Mouse (Mus musculus): ENCODE measurements around the gene Hdac4. TPM values are rescaled to one million over a fixed set of nuclear protein-coding genes. Genes with fewer than 3 reads are reported as not detected.

Gene Hdac4
- polyA plus RNA-seq, 1 experiment from 2014 or later: 27.6 TPM

GRCm38 (mm10) chr1:92174251-92174897, 21.1 kb downstream of the Hdac4 start:
- 29% methylated on average over 3 of the region's 3 CpGs for WGBS
- no peak for ATAC-seq
- Histone ChIP-seq H3K9ac (ENCODE audit: low read depth, low read length) (no peak overlapping the region), H3K36me3 (ENCODE audit: control insufficient read depth, insufficient read depth, low read length) (no peaks in the 10 kb centered on the region), H3K27me3 (replicated peaks; ENCODE audit: control insufficient read depth, insufficient read depth, low read length) (no peaks in the 10 kb centered on the region), H3K9me3 (ENCODE audit: control insufficient read depth, low read length) (no peaks in the 10 kb centered on the region), H3K4me1 (ENCODE audit: control insufficient read depth, insufficient read depth, low read depth, low read length) (peaks cover 30% of the 10 kb centered on the region), H3K27ac (ENCODE audit: low read depth, low read length) (no peak overlapping the region), H3K4me2 (ENCODE audit: low read length) (no peak overlapping the region), H3K4me3 (ENCODE audit: low read length) (no peak overlapping the region)

GRCm38 (mm10) chr1:92170616-92171235, 24.8 kb downstream of the Hdac4 start:
- Histone ChIP-seq H3K9me3 (ENCODE audit: control insufficient read depth, low read length) (no peaks in the 10 kb centered on the region), H3K4me3 (ENCODE audit: low read length) (no peak overlapping the region), H3K36me3 (ENCODE audit: control insufficient read depth, insufficient read depth, low read length) (no peaks in the 10 kb centered on the region), H3K9ac (ENCODE audit: low read depth, low read length) (no peak overlapping the region), H3K27me3 (replicated peaks; ENCODE audit: control insufficient read depth, insufficient read depth, low read length) (no peaks in the 10 kb centered on the region), H3K4me1 (ENCODE audit: control insufficient read depth, insufficient read depth, low read depth, low read length) (peaks cover 12% of the 10 kb centered on the region), H3K4me2 (ENCODE audit: low read length) (no peak overlapping the region), H3K27ac (ENCODE audit: low read depth, low read length) (no peak overlapping the region)
- no peak for ATAC-seq
- WGBS: 76% methylated on average over 5 of the region's 5 CpGs

DNA sequence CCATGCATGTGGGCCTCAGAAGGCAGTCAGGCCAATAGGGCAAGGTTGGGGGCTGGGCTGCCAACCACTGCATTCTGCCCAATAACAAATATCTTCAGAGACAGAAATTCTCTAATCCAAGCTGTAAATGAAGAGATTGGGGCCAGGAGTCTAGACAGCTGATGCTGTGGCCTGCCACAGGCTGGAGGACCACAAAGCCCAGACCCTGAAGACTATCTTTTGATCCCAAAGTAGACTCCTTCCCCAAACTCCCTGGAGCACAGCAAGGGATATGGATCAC, 25.8 kb downstream of the Hdac4 start:
- no peaks in the 10 kb centered on the region for H3K9me3 ChIP-seq (ENCODE audit: control insufficient read depth, low read length)
- H3K9ac ChIP-seq (ENCODE audit: low read depth, low read length): no peak overlapping the region
- ATAC-seq: no peak
- no peaks in the 10 kb centered on the region for H3K36me3 ChIP-seq (ENCODE audit: control insufficient read depth, insufficient read depth, low read length)
- no peak overlapping the region for H3K4me3 ChIP-seq (ENCODE audit: low read length)
- H3K4me1 ChIP-seq (ENCODE audit: control insufficient read depth, insufficient read depth, low read depth, low read length): peaks cover 7% of the 10 kb centered on the region
- H3K4me2 ChIP-seq (ENCODE audit: low read length): no peak overlapping the region
- H3K27me3 ChIP-seq (replicated peaks; ENCODE audit: control insufficient read depth, insufficient read depth, low read length): no peaks in the 10 kb centered on the region
- H3K27ac ChIP-seq (ENCODE audit: low read depth, low read length): no peak overlapping the region

DNA sequence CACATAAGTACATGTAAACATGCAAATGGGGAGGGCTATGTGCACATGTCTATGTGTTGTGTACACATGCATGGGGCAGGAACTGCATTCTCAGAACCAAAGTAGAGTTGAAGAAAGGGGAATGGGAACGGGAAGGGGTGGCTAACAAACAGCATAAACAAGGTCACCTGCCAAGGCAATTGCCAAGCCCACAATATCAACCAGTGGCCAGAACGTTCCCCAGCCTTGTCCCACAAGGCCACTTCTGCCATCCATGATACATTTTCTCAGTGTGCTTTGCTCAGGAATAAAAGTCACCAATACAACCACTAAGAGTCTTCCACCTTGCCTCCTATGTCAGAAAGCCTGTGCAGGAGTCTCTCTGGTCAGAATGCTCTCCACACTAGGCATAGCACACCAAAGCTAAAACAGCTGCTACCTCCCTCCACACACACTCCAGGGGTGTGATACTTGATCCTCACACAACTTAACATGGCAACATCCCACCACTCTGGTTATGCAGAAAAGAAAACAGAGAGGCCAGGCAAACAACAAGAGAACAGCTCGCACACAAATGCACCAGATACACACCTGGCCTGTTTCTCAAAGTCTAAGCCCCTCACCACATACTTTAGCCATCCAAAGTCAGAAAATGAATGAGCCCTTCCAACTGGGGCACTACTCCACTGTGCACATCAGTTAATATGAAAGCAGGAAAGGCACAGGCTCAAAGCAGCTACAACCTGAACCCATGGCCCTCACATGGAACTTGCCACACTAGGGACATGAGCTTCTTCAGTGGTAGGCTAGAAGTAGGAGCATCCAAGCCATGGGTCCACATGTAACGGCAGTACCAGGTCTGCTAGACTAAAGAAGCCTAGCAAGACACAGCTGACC, 26.4 kb downstream of the Hdac4 start:
- Histone ChIP-seq H3K27me3 (replicated peaks; ENCODE audit: control insufficient read depth, insufficient read depth, low read length) (no peaks in the 10 kb centered on the region), H3K36me3 (ENCODE audit: control insufficient read depth, insufficient read depth, low read length) (no peaks in the 10 kb centered on the region), H3K4me2 (ENCODE audit: low read length) (no peak overlapping the region), H3K9ac (ENCODE audit: low read depth, low read length) (no peak overlapping the region), H3K27ac (ENCODE audit: low read depth, low read length) (no peak overlapping the region), H3K4me1 (ENCODE audit: control insufficient read depth, insufficient read depth, low read depth, low read length) (peaks cover 5% of the 10 kb centered on the region), H3K4me3 (ENCODE audit: low read length) (no peak overlapping the region), H3K9me3 (ENCODE audit: control insufficient read depth, low read length) (no peaks in the 10 kb centered on the region)
- ATAC-seq: no peak
- WGBS: 95% methylated on average over 4 of the region's 4 CpGs

GRCm38 (mm10) chr1:92163932-92164331, 31.6 kb downstream of the Hdac4 start:
- ATAC-seq: no peak
- peaks cover 5% of the 10 kb centered on the region; the same call in 1 of the 2 replicates for H3K4me1 ChIP-seq (ENCODE audit: control insufficient read depth, insufficient read depth, low read depth, low read length)
- H3K36me3 ChIP-seq (ENCODE audit: control insufficient read depth, insufficient read depth, low read length): no peaks in the 10 kb centered on the region; the same call in 1 of the 2 replicates
- no peaks in the 10 kb centered on the region for H3K9me3 ChIP-seq (ENCODE audit: control insufficient read depth, low read length)
- no peak overlapping the region for H3K9ac ChIP-seq (ENCODE audit: low read depth, low read length)
- no peak overlapping the region for H3K4me3 ChIP-seq (ENCODE audit: low read length)
- H3K4me2 ChIP-seq (ENCODE audit: low read length): no peak overlapping the region
- H3K27ac ChIP-seq (ENCODE audit: low read depth, low read length): no peak overlapping the region
- H3K27me3 ChIP-seq (replicated peaks; ENCODE audit: control insufficient read depth, insufficient read depth, low read length): no peaks in the 10 kb centered on the region
- WGBS: 74% methylated on average over 1 of the region's 1 CpGs

DNA sequence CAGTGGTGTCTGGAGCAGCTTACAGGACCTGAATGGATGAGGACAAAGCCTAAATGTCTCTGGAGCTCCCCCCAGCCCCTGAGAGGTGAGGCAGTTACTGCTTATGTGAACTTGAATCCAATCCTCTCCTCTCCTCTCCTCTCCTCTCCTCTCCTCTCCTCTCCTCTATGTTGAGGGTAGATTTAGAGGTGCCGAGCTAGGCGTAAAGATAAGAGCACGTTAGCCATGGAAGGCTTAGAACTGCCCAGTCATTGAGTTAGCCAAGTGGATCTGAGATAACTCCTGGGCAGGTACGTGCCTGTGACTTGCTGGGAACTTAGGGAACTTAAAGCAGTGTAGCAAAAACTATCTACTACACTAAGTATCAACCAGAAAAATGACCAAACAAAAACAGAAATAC, 35.7 kb downstream of the Hdac4 start:
- Histone ChIP-seq H3K4me2 (ENCODE audit: low read length) (no peak overlapping the region), H3K27ac (ENCODE audit: low read depth, low read length) (no peak overlapping the region), H3K9ac (ENCODE audit: low read depth, low read length) (no peak overlapping the region), H3K27me3 (replicated peaks; ENCODE audit: control insufficient read depth, insufficient read depth, low read length) (no peaks in the 10 kb centered on the region), H3K36me3 (ENCODE audit: control insufficient read depth, insufficient read depth, low read length) (no peaks in the 10 kb centered on the region; the same call in 1 of the 2 replicates), H3K4me3 (ENCODE audit: low read length) (no peak overlapping the region), H3K9me3 (ENCODE audit: control insufficient read depth, low read length) (no peaks in the 10 kb centered on the region), H3K4me1 (ENCODE audit: control insufficient read depth, insufficient read depth, low read depth, low read length) (no peaks in the 10 kb centered on the region)
- ATAC-seq: no peak
- 94% methylated on average over 4 of the region's 4 CpGs for whole genome bisulfite sequencing

GRCm38 (mm10) chr1:92150201-92150600, 45.3 kb downstream of the Hdac4 start:
- no peaks in the 10 kb centered on the region for H3K9me3 ChIP-seq (ENCODE audit: control insufficient read depth, low read length)
- no peaks in the 10 kb centered on the region for H3K36me3 ChIP-seq (ENCODE audit: control insufficient read depth, insufficient read depth, low read length)
- H3K4me1 ChIP-seq (ENCODE audit: control insufficient read depth, insufficient read depth, low read depth, low read length): peaks cover 4% of the 10 kb centered on the region; the same call in 1 of the 2 replicates
- 50% methylated on average over 1 of the region's 1 CpGs for WGBS
- H3K27me3 ChIP-seq (replicated peaks; ENCODE audit: control insufficient read depth, insufficient read depth, low read length): no peaks in the 10 kb centered on the region
- no peak overlapping the region for H3K27ac ChIP-seq (ENCODE audit: low read depth, low read length)
- no peak for ATAC-seq
- H3K4me3 ChIP-seq (ENCODE audit: low read length): no peak overlapping the region
- H3K9ac ChIP-seq (ENCODE audit: low read depth, low read length): no peak overlapping the region
- no peak overlapping the region for H3K4me2 ChIP-seq (ENCODE audit: low read length)

- WGBS: 100% methylated on average over 1 of the region's 1 CpGs
Observed at GRCm38 (mm10) chr1:92148527-92148926, 47.0 kb downstream of the Hdac4 start.

GRCm38 (mm10) chr1:92144868-92145534, 50.5 kb downstream of the Hdac4 start:
- 80% methylated on average over 6 of the region's 6 CpGs for WGBS
- no peak for ATAC-seq
- no peak overlapping the region for H3K4me2 ChIP-seq (ENCODE audit: low read length)
- peaks cover 6% of the 10 kb centered on the region for H3K4me1 ChIP-seq (ENCODE audit: control insufficient read depth, insufficient read depth, low read depth, low read length)
- H3K9ac ChIP-seq (ENCODE audit: low read depth, low read length): no peak overlapping the region
- no peak overlapping the region for H3K27ac ChIP-seq (ENCODE audit: low read depth, low read length)
- no peaks in the 10 kb centered on the region for H3K9me3 ChIP-seq (ENCODE audit: control insufficient read depth, low read length)
- no peak overlapping the region for H3K4me3 ChIP-seq (ENCODE audit: low read length)
- no peaks in the 10 kb centered on the region for H3K36me3 ChIP-seq (ENCODE audit: control insufficient read depth, insufficient read depth, low read length)
- H3K27me3 ChIP-seq (replicated peaks; ENCODE audit: control insufficient read depth, insufficient read depth, low read length): no peaks in the 10 kb centered on the region

More at GRCm38 (mm10) chr1:92148527-92148926, 47.0 kb downstream of the Hdac4 start:
- H3K4me2 ChIP-seq (ENCODE audit: low read length): no peak overlapping the region
- peaks cover 4% of the 10 kb centered on the region; the same call in 1 of the 2 replicates for H3K4me1 ChIP-seq (ENCODE audit: control insufficient read depth, insufficient read depth, low read depth, low read length)
- no peak for ATAC-seq
- no peaks in the 10 kb centered on the region for H3K27me3 ChIP-seq (replicated peaks; ENCODE audit: control insufficient read depth, insufficient read depth, low read length)
- no peaks in the 10 kb centered on the region for H3K9me3 ChIP-seq (ENCODE audit: control insufficient read depth, low read length)
- H3K9ac ChIP-seq (ENCODE audit: low read depth, low read length): no peak overlapping the region
- H3K36me3 ChIP-seq (ENCODE audit: control insufficient read depth, insufficient read depth, low read length): no peaks in the 10 kb centered on the region
- no peak overlapping the region for H3K27ac ChIP-seq (ENCODE audit: low read depth, low read length)
- H3K4me3 ChIP-seq (ENCODE audit: low read length): no peak overlapping the region

Data from hindbrain, embryonic 16.5 days (tissue).